In the genomic region with DNA sequence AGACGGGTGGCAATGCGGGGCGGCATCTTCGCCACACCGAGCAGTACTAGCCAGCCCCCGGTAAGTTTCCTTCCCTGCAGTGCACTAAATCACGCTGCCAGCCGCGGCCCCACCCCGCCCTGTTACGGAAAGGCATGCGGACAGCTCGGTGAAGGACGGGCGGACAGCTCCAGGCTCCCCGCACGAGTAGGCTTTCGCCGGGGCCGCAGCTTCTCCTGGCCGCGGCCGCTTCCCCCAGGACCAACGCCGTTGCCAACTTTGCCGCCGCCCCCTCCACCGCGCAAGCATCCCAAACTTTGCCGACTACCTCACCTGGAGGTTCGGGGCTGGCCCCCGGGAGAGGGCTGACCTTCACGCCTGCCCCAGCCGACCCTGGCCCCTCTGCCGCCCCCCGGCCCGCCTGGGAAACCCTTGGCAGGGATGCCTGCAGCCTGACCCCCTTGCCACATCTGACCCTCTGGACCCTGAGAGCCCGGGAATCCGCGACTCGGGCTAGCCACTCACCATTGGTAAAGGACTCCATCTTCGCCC, we compare ENCODE assay signal across 7 mouse cellular contexts. TPM values are rescaled to one million over a fixed set of nuclear protein-coding genes. Genes with fewer than 3 reads are reported as not detected.
DNase-seq lines count a peak whose midpoint lies in the region; TF ChIP-seq lines count a peak whose summit lies in the region.

No protein-coding gene starts in this region.

- TF ChIP-seq CTCF in CH12.LX (conservative IDR thresholded peaks at IDR 0.05 in 1 of 2, IDR thresholded peaks at IDR 0.05 in 1 of 2; ENCODE audit: low read depth in 2 of 2, low read length in 2 of 2) = no peak
- no peak for TF ChIP-seq CTCF in left cerebral cortex, adult 2 months (IDR thresholded peaks at IDR 0.05)

- peaks cover 0 to 11% of the 10 kb centered on the region in 2 experiments; a peak in 1 of 4 replicates for H3K4me1 ChIP-seq in CH12.LX (ENCODE audit: control insufficient read depth in 1 of 2, insufficient read depth in 2 of 2)
- H3K4me1 ChIP-seq in erythroblast, embryonic 14.5 days (ENCODE audit: control insufficient read depth) = peaks cover 51% of the 10 kb centered on the region

- dilution Hi-C loops in CH12.LX (cut with MboI; ENCODE audit: extremely low pct_ligation_motif_present, extremely low pct_unique_long_range_greater_than_20kb, low sequenced_read_pairs) = no loop called here

- no peak for TF ChIP-seq POLR2A in CH12.LX (IDR thresholded peaks at IDR 0.05; ENCODE audit: low read depth, low read length)

- H3K9me3 ChIP-seq in CH12.LX (replicated peaks; ENCODE audit: low read length) = peaks cover 2% of the 10 kb centered on the region
- no peaks in the 10 kb centered on the region for H3K9me3 ChIP-seq in erythroblast, embryonic 14.5 days (ENCODE audit: control insufficient read depth, low read length)

- in situ Hi-C loops in CH12.LX (cut with MboI; ENCODE audit: low pct_ligation_motif_present, low pct_unique_long_range_greater_than_20kb, low sequenced_read_pairs) = no loop called here

- intact Hi-C loops in heart, postnatal 14 days (cut with DNase I) = loop anchor here (5.0 to 10.0 kb wide), 4 partner anchors 37 to 389 kb away; partner anchors contain the start of gene Spaca6
- intact Hi-C loops in left cerebral cortex, adult 2 months (cut with DNase I) = loop anchor here (1.0 to 10.0 kb wide), 4 partner anchors 37 to 619 kb away; partner anchors contain the start of gene Spaca6

- no peak for TF ChIP-seq RAD21 in CH12.LX (IDR thresholded peaks at IDR 0.05; ENCODE audit: low read depth, low read length)

- no peaks in the 10 kb centered on the region for H3K27me3 ChIP-seq in CH12.LX (replicated peaks)
- H3K27me3 ChIP-seq in erythroblast, embryonic 14.5 days (ENCODE audit: control insufficient read depth) = no peaks in the 10 kb centered on the region

- under 1% methylated on average over 38 of the region's 42 CpGs for WGBS in macrophage (ENCODE audit: missing documents)

- H3K4me3 ChIP-seq in CH12.LX (replicated peaks in 1 of 3; ENCODE audit: low read depth in 2 of 3, low read length in 2 of 3, poor library complexity in 1 of 3) (peak overlapping the region; percentile 93 to 96 (median 93)), macrophage (ENCODE audit: inconsistent target) (peak overlapping the region; percentile 77)
- peak overlapping the region; percentile 96 for H3K4me3 ChIP-seq in erythroblast, embryonic 14.5 days (replicated peaks)
- H3K4me3 ChIP-seq in left cerebral cortex, adult 2 months = peak overlapping the region; percentile 96

- peaks cover 33% of the 10 kb centered on the region for H3K79me2 ChIP-seq in CH12.LX (replicated peaks; ENCODE audit: control insufficient read depth, extremely low read depth, insufficient read depth, poor library complexity, severe bottlenecking)
- H3K79me2 ChIP-seq in macrophage (ENCODE audit: inconsistent target) = peaks cover 52% of the 10 kb centered on the region

- DNase-seq in CH12.LX (ENCODE audit: extremely low read depth) (no peak), WW6 (ENCODE audit: low read depth, low spot score) (peak; percentile 7)
- peak; percentile 71 to 72 for DNase-seq in heart, postnatal 14 days
- peak in 1 of 2 experiments; percentile 58 for DNase-seq in left cerebral cortex, adult 2 months (ENCODE audit: extremely low spot score in 1 of 2, low spot score in 2 of 2)
- DNase-seq in right cerebral cortex, postnatal 36 days (ENCODE audit: low spot score in 2 of 2) = peak; percentile 36 to 53

- no peaks in the 10 kb centered on the region for H3K36me3 ChIP-seq in CH12.LX (replicated peaks in 1 of 2; ENCODE audit: control insufficient read depth in 1 of 2, insufficient read depth in 1 of 2, low read length in 1 of 2)
- H3K36me3 ChIP-seq in erythroblast, embryonic 14.5 days (ENCODE audit: control insufficient read depth) = no peaks in the 10 kb centered on the region; the same call in 1 of the 2 replicates
- H3K36me3 ChIP-seq in macrophage (ENCODE audit: inconsistent target) = no peaks in the 10 kb centered on the region

- peak overlapping the region; percentile 62; the same call in 1 of the 2 replicates for H3K4me2 ChIP-seq in CH12.LX (ENCODE audit: insufficient read depth, low read depth, poor library complexity, severe bottlenecking)

- peak overlapping the region; percentile 90 for H3K9ac ChIP-seq in CH12.LX (ENCODE audit: insufficient read depth, low read depth)

- TF ChIP-seq EP300 in CH12.LX (IDR thresholded peaks at IDR 0.05; ENCODE audit: low read length) = no peak

- H3K27ac ChIP-seq in CH12.LX (ENCODE audit: insufficient read depth, low read depth) (peak overlapping the region; percentile 78), macrophage (peak overlapping the region; percentile 61)
- peak overlapping the region; percentile 100 for H3K27ac ChIP-seq in left cerebral cortex, adult 2 months

TF ChIP-seq in CH12.LX, 34 proteins besides CTCF, POLR2A, EP300 and RAD21:
- no peak for TF ChIP-seq NRF1 (IDR thresholded peaks at IDR 0.05; ENCODE audit: low read depth, low read length)
- TF ChIP-seq MXI1 (IDR thresholded peaks at IDR 0.05; ENCODE audit: low read depth, low read length) = peak; percentile 30; the same call in 1 of the 2 replicates
- no peak for TF ChIP-seq MYC (IDR thresholded peaks at IDR 0.05; ENCODE audit: low read depth, low read length)
- TF ChIP-seq JUND (conservative IDR thresholded peaks at IDR 0.05; ENCODE audit: low read depth, low read length) = no peak
- no peak for TF ChIP-seq ETS1 (conservative IDR thresholded peaks at IDR 0.05; ENCODE audit: low read depth, low read length)
- no peak for TF ChIP-seq HCFC1 (IDR thresholded peaks at IDR 0.05; ENCODE audit: low read depth, low read length)
- TF ChIP-seq PAX5 (IDR thresholded peaks at IDR 0.05; ENCODE audit: low read length) = no peak

RNA-seq across cellular contexts. Expression of gene Lnpep, which starts 0.9 kb away (rescaled TPM):
- total RNA-seq in CH12.LX (2012; rRNA removed) (34.6 and 36.5 TPM in 2 replicates), CH12.LX (2014; rRNA removed) (33.6 and 36.6 TPM in 2 replicates)
- polyA plus RNA-seq in CH12.LX (2012; ENCODE audit: insufficient read length, low read depth) (19.1 and 40.8 TPM in 2 replicates), macrophage (2018) (22.3 to 28.6 TPM (median 28.3 TPM) in 3 replicates)
- polyA plus RNA-seq in erythroblast, embryonic 14.5 days (2012) = 0.05 and 0.07 TPM in 2 replicates
- total RNA-seq in heart, postnatal 14 days (2021) = 100 to 1,000 TPM; 163 to 164 TPM
- 100 to 1,000 TPM; 101 to 126 TPM for total RNA-seq in left cerebral cortex, adult 2 months (2021)
- total RNA-seq in macrophage (2018; cell fraction: chromatin; rRNA removed) = 100 to 1,000 TPM in 25 of 26 experiments, 10 to 100 TPM in 1; 97.5 to 343 (median 222) TPM
- 100 to 1,000 TPM in 6 of 26 experiments, 10 to 100 TPM in 20; 65.1 to 115 (median 80.9) TPM for total RNA-seq in macrophage (2018; cell fraction: cytosol; rRNA removed)
- total RNA-seq in macrophage (2018; cell fraction: nucleus; rRNA removed) = 100 to 1,000 TPM; 117 to 361 (median 218) TPM
